In the genomic region with DNA sequence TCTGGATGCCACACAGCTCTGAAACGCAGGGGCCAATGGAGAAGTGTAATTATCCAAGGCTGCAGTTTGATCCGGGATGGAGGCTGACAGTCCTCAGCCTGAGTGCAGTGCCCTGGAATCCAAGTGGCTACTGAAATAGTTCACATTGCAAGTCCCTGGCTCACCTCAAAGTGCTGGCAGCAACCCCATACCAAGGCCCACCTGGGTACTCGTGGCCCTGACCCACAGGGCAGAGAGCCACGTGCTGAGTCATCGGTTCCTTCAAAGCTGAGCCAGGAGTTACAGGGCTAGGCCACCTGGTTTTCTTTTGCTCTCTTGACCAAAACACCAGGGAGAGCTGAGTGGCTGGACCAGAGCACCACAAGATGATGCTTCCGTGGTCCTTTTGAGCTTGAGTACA, we compare ENCODE assay signal across 16 mouse cellular contexts.
DNase-seq lines count a peak whose midpoint lies in the region; ATAC-seq lines count a peak whose summit lies in the region.
"Had no signal": no experiment of that assay in that cellular context is flagged by ENCODE, and none has a peak within 500 bp of the region (broad histone marks: within the 10 kb centered on the region; RNA-seq: fewer than 3 reads in every experiment).

No protein-coding gene starts in this region.

- no peak for ATAC-seq in kidney, embryonic 15.5 days (replicated peaks; ENCODE audit: low FRiP score)
- ATAC-seq: hindbrain, embryonic 16.5 days had no signal

- no peak overlapping the region for H3K4me3 ChIP-seq in kidney, embryonic 15.5 days (replicated peaks)
- H3K4me3 ChIP-seq: embryonic facial prominence, embryonic 13.5 days; forebrain, embryonic 12.5 days; heart, embryonic 15.5 days; megakaryocyte, embryonic 14.5 days had no signal

- no peak overlapping the region for H3K9ac ChIP-seq in kidney, embryonic 15.5 days
- H3K9ac ChIP-seq: embryonic facial prominence, embryonic 13.5 days; forebrain, embryonic 12.5 days; heart, embryonic 15.5 days; liver, embryonic 14.5 days had no signal

- no peak overlapping the region for H3K4me2 ChIP-seq in kidney, embryonic 15.5 days
- H3K4me2 ChIP-seq: embryonic facial prominence, embryonic 13.5 days; forebrain, embryonic 12.5 days; heart, embryonic 15.5 days had no signal

- no peak overlapping the region for H3K27ac ChIP-seq in kidney, embryonic 15.5 days
- H3K27ac ChIP-seq: embryonic facial prominence, embryonic 13.5 days; forebrain, embryonic 12.5 days; heart, embryonic 15.5 days; liver, embryonic 14.5 days had no signal

- no peaks in the 10 kb centered on the region for H3K4me1 ChIP-seq in kidney, embryonic 15.5 days
- H3K4me1 ChIP-seq: embryonic facial prominence, embryonic 13.5 days; heart, embryonic 15.5 days; megakaryocyte, embryonic 14.5 days had no signal

- 69% methylated on average over 6 of the region's 6 CpGs for WGBS in kidney, embryonic 15.5 days

- DNase-seq in cerebellum, adult 18-20 months: peak; percentile 7
- no peak for DNase-seq in cerebellum, adult 9-10 months
- DNase-seq in kidney, adult 18-20 months: peak; percentile 46
- DNase-seq in 3T3-L1 (ENCODE audit: low read depth, low spot score): peak; percentile 46
- DNase-seq in adrenal gland, postnatal 36 days: peak; percentile 56 to 62
- no peak for DNase-seq in T-cell, adult 2 months (ENCODE audit: low spot score)
- DNase-seq in spleen, postnatal 14 days (ENCODE audit: low spot score in 2 of 2): no peak
- DNase-seq: gastrocnemius, postnatal 10 days had no signal

- H3K27me3 ChIP-seq in kidney, embryonic 15.5 days: no peaks in the 10 kb centered on the region
- H3K27me3 ChIP-seq: embryonic facial prominence, embryonic 13.5 days; forebrain, embryonic 12.5 days; heart, embryonic 15.5 days had no signal

- no peaks in the 10 kb centered on the region for H3K36me3 ChIP-seq in kidney, embryonic 15.5 days
- H3K36me3 ChIP-seq: embryonic facial prominence, embryonic 13.5 days; forebrain, embryonic 12.5 days; G1E; heart, embryonic 15.5 days had no signal

- no peaks in the 10 kb centered on the region for H3K9me3 ChIP-seq in kidney, embryonic 15.5 days (replicated peaks)
- H3K9me3 ChIP-seq: embryonic facial prominence, embryonic 13.5 days; forebrain, embryonic 12.5 days; G1E; heart, embryonic 15.5 days; megakaryocyte, embryonic 14.5 days had no signal

Comparison
In these comparisons a context has a peak if more than half of its experiments do, and no peak if none do; other contexts are left out.
1. DNase-seq: peak in cerebellum, adult 18-20 months (2 of 2), kidney, adult 18-20 months (single experiment), 3T3-L1 (single experiment) and adrenal gland, postnatal 36 days (2 of 2); none in cerebellum, adult 9-10 months (single experiment), T-cell, adult 2 months (single experiment) and spleen, postnatal 14 days (0 of 2).